Mouse (Mus musculus) ES-E14 (cell line): ENCODE results near the gene Lztr1.

ENCODE experiments used
- CHD2 ChIP-seq: IDR thresholded peaks from 2 replicates; pipeline ENCODE4 v1.6.1; 2014; ENCODE audit warnings: mild to moderate bottlenecking, low read depth, low read length, inconsistent platforms
- HCFC1 ChIP-seq: IDR thresholded peaks from 2 replicates; pipeline ENCODE4 v1.6.1; 2012; ENCODE audit warnings: low read length, inconsistent platforms, borderline replicate concordance; ENCODE audit not compliant: insufficient read depth
- MAFK ChIP-seq: IDR thresholded peaks from 2 replicates; pipeline ENCODE4 v1.6.1; 2014; ENCODE audit warnings: mild to moderate bottlenecking, low read depth, low read length, inconsistent platforms; ENCODE audit not compliant: insufficient read depth
- ZC3H11A ChIP-seq: IDR thresholded peaks from 2 replicates; pipeline ENCODE4 v1.6.1; 2012; ENCODE audit warnings: low read depth, mild to moderate bottlenecking, inconsistent platforms, low read length, borderline replicate concordance
- ZNF384 ChIP-seq: IDR thresholded peaks from 2 replicates; pipeline ENCODE4 v1.6.1; 2012; ENCODE audit warnings: low read depth, low read length, inconsistent platforms

GRCm38 (mm10) chr16:17556180-17556579 lies 47.7 kb downstream of the Lztr1 start:
- no peak for TF ChIP-seq CHD2
- no peak for TF ChIP-seq ZC3H11A
- no peak for TF ChIP-seq ZNF384
- no peak for TF ChIP-seq HCFC1
- no peak for TF ChIP-seq MAFK
